Comparison of ENCODE assay signal across 20 mouse cellular contexts in the genomic region with DNA sequence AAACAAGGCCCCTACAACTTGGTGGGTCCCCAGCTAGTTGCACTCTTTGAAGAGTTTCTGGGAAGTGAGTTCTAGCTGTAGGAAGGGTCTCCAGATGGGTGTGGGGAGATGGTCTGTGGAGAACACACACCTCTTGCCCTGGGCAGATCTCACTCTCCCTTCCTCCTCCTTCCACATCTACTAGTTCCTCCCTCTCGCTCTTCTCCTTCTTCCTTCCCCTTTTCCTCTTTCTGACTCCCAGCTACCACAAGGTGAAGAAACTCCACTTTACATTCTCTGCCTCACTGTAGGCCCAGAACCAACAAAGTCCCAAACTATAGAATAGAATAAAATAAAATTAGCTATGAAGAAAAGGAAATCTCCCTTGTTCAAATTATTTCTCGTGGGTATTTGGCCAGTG.
A peak's percentile ranks its signal among the peaks of the same experiment; 100 is the strongest.
DNase-seq lines count a peak whose midpoint lies in the region; ATAC-seq and TF ChIP-seq lines count a peak whose summit lies in the region.
"Had no signal": no experiment of that assay in that cellular context is flagged by ENCODE, and none has a peak within 500 bp of the region (broad histone marks: within the 10 kb centered on the region; RNA-seq: fewer than 3 reads in every experiment).

No protein-coding gene starts in this region.

- no peaks in the 10 kb centered on the region for H3K4me1 ChIP-seq in cerebellum, adult 2 months (ENCODE audit: control insufficient read depth, insufficient read depth, low read length)

- DNase-seq in layer of hippocampus, adult 2 months (ENCODE audit: low spot score in 2 of 2), result no peak
- DNase-seq in layer of hippocampus, adult 9-10 months (ENCODE audit: low spot score), result no peak
- no peak for DNase-seq in spleen, postnatal 10 days (ENCODE audit: low spot score in 2 of 2)
- DNase-seq in cerebellum, adult 2 months, result no peak
- no peak for DNase-seq in thymus, postnatal 36 days
- DNase-seq: adrenal gland, adult 2 months; adrenal gland, adult 8-10 months; adrenal gland, postnatal 10 days; adrenal gland, postnatal 14 days; adrenal gland, postnatal 25 days; adrenal gland, postnatal 36 days; B cell, adult 2 months; cerebellum, adult 11 months; cerebellum, adult 11-12 months had no signal

- H3K4me3 ChIP-seq in layer of hippocampus, adult 2 months, result no peak overlapping the region
- H3K4me3 ChIP-seq in cerebellum, adult 2 months (replicated peaks; ENCODE audit: insufficient read depth, low read depth, low read length), result no peak overlapping the region

- H3K27me3 ChIP-seq in cerebellum, adult 2 months (ENCODE audit: control insufficient read depth, insufficient read depth, low read length), result no peaks in the 10 kb centered on the region

- ATAC-seq in granulocyte monocyte progenitor cell, adult 5-6 weeks (replicated peaks; ENCODE audit: poor library complexity, severe bottlenecking), result peak; percentile 67
- ATAC-seq in megakaryocyte, adult 5-6 weeks (ENCODE audit: poor library complexity, severe bottlenecking), result peak; percentile 60
- peak; percentile 65 for ATAC-seq in megakaryocyte progenitor cell, adult 5-6 weeks (replicated peaks; ENCODE audit: poor library complexity)
- ATAC-seq: activated CD4-positive, CD25-positive, alpha-beta regulatory T cell, adult 4 months; CD4-positive, CD25-positive, alpha-beta regulatory T cell, adult 4 months; Patski had no signal

- TF ChIP-seq CTCF in layer of hippocampus, adult 2 months (conservative IDR thresholded peaks at IDR 0.05), result no peak
- no peak for TF ChIP-seq CTCF in cerebellum, adult 2 months (IDR thresholded peaks at IDR 0.05; ENCODE audit: borderline replicate concordance, insufficient read depth, low read depth, low read length)

- WGBS in cerebellum, adult 2 months, result 91% methylated on average over 2 of the region's 2 CpGs

- TF ChIP-seq POLR2A in cerebellum, adult 2 months (IDR thresholded peaks at IDR 0.05; ENCODE audit: borderline replicate concordance, insufficient read depth, low read length), result no peak

- peak overlapping the region; percentile 90 for H3K27ac ChIP-seq in layer of hippocampus, adult 2 months
- H3K27ac ChIP-seq in cerebellum, adult 2 months (ENCODE audit: insufficient read depth, low read length), result no peak overlapping the region
